Mouse (Mus musculus) ovary, adult 18-20 months (tissue): ENCODE data around the gene Obscn.

Experiments used
- DNase-seq: peaks from one replicate; pipeline ENCODE4 v3.0.0; 2022; ENCODE audit warnings: low spot score, mixed read lengths

Obscn gene

DNA sequence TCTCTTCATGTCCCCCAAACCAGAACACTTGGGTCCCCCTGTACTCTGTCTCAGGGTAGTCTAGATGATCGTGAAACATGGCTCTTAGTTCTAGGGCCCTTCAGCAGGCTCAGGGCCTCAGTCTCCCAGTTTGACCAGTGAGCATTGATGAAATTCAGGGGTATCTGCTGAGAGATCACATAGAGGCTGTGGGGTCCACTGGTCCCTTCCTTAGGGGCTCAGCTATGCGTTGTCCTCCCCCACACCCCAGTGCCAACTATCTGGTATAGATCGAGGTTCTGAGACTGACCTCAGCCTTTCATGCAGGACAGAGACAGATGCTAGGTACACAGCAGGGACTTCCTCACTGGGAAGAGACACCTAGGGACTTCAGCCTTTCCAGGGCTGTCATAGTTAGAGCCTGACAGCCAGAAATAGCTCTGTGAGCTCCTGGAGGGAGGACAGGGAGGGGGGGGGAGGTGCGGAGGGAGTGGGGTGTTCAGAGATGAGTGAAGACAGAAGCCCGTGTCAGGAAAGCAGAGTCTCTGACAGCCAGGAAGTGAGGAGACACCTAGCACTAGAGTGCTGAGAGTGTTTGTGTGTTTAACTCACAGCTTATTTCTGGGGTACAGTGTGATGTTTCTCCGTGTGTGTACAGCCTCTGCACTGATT, 152.4 kb downstream of the Obscn start:
- no peak for DNase-seq

DNA sequence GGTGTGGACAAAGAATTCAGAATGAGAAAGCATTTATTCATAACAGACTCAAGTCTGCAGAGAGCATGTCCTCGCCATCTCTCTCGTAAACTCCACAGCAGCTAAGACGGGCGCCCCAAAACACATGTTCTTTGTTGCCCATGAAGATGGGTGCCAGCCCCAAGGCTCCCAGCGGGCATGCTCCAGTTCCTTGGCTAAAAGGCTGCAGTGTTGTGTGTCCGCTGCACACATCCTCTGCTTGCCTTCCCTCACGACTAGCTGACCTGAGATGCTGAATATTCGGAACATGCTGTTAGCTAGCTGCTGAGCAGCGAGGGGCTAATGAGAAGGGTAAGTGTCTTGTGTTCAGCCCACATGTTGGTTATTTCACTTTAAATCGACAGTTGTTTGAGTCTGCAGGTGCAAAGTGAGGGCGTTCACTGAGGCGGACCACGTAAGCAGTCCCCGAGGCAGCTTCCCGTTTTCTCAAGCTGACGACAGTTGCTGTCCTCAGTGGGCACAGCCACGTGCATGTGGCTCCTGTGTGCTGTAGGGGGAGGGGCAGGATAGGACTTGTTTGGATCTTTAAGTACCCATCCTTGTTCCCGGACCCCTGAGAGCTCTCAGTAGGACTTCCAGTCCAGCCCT, 153.6 kb downstream of the Obscn start:
- no peak for DNase-seq

DNA sequence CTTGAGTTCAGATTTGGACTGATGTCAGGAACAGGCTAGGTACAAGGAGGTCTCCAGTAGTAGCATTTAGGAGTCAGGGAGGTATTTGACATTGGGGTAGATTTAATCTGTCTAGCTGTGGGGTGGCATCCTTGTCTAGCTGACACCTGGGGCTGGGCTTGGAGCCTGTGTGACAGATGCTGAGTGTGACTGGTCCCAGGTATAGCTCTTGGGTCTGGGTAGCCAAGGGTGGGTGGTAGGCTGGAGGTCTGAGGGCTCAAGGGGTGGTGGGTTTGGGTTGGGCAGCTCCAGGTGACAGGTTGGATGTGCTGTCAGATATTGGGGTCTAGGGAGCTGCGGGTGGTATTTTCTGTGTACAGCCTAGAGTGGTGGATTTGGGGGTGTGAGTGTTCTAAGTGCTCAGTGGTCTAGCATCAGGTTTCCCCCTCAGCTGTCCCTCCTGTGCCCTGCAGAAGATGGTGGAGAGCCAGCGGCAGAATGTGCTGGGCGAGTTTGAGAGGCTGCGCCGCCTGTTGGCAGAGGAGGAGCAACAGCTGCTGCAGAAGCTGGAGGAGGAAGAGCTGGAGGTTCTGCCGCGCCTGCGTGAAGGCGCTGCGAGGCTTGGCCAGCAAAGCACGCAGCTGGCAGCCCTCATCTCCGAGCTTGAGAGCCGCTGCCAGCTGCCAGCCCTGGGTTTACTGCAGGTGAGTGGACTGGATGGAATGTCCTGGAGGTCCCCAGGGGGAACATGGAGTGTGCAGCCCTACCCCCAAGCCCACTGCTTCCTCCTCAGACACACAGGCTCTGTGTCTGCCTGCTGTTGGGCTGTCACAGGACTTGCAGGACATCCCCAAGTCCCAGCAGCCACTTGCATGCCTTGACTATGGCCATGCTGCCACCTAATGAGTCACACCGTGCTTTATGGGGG, 154.4 kb downstream of the Obscn start:
- no peak for DNase-seq

DNA sequence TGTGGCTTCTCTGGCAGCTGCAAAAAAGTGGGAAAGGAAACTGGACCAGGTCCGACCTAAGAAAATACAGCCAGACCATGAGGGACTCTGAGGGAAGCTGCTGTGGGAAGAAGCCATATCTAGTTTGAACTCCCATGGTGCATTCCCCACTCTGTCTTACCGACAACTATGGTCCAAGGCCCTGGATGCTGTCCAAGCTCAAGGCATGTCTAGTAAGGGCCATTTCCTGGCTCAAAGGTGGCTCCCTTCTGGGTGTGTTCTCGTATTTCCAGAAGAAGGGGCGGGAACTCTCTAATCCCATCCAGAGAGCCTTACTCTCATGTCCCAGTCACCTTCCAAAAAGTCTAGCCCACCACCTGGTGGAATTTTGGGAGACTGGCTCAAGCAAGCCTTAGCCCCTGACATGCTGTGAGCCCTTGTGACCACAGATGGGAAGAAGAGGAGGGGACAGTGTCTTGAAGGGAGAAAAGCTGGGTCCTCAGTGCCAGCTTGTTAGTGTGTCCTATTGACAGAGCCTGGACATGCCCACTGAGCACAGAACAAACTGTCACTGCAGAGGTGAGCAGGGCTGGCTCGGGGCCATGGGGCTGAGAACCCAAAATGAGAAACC, 155.7 kb downstream of the Obscn start:
- no peak for DNase-seq

DNA sequence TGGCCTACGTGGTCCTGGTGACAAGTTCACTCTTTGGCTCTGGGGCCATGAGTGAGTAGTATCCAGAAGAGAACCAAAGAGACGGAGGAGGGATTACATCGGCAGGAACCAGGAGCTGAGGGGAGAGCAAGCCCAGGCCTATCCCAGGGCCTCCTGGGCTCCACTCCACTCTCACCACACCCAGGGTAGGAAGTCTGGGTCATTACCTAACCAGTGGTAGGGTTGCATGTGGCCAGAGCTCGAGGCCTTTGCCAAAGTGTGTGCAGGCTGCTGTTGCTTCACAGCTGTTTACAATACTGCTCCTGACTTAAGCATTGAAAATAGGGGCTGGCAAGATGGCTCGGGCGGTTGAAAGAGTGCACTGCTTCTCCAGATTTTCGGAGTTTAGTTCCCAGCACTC, 156.5 kb downstream of the Obscn start:
- no peak for DNase-seq

DNA sequence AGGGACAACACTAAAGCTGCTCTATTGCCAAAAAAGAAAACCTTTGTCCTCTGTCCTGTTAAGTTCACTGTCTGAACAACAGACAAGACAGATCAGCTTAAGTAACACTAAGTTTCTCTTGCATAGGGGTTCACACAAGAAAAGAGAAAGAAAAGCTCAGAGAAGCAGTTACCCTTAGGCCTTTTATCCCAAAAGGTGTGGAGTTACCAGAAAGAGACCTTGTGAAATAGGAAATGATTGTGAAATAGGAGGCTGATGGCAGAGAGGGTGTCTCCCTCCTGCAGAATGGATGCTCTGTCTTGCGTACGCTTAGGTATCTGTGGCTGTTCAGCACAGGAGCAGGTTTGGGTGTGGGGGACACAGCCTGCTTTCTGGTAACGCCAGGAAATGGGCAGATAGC, 157.0 kb downstream of the Obscn start:
- no peak for DNase-seq

DNA sequence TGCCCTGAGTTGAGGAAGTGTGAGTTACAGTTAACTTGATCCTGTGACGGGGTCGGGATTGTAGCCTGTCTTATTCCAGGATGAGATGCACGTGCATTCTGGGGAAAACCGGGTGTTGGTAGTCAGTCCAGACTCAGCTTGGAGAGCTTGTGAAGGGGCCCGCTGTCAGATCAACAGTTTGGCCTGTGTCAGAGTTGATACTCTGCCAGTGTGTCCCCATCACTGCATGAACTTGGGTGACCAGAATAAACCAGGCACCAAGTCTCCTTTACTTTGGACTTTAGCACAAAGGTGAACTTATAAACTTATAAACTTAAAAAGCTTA, 157.5 kb downstream of the Obscn start:
- no peak for DNase-seq

DNA sequence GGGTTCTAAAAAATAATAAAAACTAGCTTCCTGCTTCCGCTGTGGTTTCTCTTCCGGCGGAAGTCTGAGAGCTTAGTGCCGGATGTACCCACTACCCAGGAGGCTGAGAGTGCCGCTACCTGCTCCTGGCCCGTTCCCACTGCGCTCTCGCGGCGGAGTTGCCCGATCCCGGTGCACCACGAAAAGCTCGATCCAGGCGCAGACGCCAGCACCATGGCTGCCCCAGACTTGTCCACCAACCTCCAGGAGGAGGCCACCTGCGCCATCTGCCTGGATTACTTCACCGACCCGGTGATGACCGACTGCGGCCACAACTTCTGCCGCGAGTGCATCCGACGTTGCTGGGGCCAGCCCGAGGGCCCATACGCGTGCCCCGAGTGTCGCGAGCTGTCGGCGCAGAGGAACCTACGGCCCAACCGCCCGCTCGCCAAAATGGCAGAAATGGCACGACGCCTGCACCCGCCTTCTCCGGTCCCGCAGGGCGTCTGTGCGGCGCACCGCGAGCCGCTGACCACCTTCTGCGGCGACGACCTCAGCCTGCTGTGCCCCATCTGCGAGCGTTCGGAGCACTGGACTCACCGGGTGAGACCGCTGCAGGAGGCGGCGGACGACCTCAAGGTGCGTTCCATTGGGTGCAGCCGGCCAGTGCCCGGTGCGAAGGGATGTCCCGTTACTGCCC, 158.0 kb downstream of the Obscn start, which contains the start of gene Trim11:
TSS of gene Trim11 (plus strand) at position 67 of the 679 bp plus-strand sequence.
- no peak for DNase-seq

DNA sequence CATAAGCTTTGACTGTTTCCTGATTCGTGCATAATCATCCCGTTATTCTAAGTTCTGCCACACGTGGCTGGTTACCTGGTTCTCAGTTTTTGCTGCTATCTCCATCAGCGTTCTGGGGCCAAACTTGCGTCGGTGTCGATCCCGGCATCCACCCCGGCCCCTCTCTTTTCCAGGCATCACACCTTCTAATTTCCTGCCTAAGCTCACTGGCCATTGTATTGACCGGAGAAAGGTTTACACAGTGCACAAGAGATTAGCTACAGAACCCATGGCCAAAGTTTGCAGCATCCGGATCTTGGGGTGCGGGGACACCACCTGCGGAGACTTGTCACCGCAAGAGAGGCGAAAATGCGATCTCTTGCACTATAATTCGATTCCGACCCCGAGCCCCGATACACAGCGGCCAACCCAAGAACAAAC, 158.6 kb downstream of the Obscn start:
- DNase-seq: no peak

DNA sequence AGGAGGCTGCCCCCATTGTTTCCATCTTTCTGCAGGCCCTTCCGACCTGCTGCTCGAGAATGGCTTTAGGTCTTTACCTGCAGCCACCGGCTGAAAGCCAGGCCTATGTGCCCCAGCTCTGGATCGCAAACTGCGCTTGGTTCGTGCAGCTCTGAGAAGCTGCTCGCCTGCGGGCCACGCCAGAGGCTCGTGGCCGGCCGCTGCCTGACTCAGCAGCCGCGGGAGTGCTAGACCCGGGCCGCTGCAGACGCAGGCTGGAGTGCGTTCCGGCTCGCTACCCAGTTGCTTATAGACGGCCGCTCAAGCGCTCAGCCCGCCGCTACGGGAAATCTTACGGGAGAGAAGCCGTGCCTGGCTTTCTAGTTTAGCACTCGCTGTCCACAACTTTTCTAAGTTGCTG, 159.1 kb downstream of the Obscn start:
- no peak for DNase-seq

DNA sequence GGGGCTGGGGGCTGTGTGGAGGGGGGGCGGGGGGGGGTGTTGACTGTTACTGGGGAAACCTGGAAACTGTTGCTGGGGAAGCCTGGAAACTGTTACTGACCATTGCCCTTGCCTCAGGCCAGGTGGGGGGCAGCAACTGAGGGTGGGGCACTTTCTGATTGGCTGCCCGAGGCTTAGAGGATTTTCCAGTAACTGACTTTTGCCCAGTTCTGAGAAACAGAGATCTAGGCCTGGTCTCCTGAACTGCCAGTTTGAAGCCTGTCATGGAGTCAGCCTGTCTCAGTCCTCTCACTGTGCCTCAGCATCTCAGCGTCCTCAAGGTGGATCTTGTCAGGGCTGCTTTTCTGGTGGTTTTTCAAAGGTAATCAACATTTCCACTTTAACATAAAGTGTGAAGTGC, 161.8 kb downstream of the Obscn start:
- no peak for DNase-seq

DNA sequence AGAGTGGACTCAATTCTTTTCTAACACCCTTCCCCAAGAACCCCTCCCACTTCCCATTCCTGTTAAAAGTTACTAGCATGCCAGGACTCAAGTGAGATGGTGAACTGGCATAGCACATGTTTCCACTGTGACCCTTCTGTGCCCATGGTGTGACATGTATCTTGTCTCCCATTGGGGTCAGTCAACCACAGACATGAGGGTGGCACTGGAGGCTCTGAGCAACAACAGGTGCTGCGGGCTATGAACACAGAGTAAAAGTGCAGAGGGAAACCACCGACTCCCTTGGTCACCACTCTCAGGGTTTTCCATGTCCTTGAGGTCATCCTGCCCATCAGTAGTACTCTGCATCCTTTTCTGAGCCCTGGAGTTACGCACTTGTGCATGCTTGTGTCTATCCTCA, 164.4 kb downstream of the Obscn start:
- no peak for DNase-seq

DNA sequence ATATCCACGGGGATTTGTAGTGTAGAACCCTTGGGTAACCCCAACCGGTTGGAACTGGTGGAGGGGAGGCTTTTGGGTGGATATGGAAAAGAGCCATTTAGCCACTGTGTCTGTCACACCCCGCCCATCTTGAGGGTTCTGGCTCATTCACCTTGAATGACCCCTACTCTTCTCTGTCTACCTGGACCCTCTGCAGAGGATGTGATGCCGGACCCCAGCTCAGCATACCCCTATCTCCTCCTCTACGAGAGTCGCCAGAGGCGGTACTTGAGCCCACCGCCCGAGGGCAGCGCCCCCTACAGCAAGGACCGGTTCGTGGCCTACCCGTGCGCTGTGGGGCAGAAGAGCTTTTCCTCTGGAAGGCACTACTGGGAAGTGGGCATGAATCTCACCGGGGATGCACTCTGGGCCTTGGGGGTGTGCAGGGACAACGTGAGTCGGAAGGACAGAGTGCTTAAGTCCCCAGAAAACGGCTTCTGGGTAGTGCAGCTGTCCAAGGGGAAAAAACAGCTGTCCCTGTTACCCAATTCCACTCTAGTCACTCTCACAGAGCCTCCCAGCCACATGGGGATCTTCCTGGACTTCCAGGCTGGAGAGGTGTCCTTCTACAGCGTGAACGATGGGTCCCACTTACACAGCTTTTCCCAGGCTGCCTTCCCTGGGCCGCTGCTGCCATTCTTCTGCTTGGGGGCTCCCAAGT, 165.2 kb downstream of the Obscn start:
- DNase-seq: no peak

DNA sequence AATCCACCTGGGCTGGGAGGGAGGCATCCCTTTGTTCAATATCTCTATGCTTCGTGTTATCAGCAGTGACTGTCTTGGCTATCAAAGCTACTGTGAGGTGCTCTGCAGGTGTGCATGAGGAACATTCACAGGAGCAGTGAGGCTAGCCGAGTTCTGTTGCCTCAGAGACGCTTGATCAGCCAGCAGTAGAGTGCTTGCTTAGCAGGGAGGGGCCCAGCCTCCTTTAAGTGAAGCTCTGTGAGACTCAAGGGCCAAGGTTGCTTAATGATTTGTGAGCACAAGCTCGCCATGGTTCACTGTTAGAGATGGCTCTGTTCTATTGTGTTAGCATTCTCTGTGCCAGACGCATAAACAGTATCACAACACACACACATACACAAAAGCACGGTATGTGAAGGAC, 166.5 kb downstream of the Obscn start:
- DNase-seq: no peak

DNA sequence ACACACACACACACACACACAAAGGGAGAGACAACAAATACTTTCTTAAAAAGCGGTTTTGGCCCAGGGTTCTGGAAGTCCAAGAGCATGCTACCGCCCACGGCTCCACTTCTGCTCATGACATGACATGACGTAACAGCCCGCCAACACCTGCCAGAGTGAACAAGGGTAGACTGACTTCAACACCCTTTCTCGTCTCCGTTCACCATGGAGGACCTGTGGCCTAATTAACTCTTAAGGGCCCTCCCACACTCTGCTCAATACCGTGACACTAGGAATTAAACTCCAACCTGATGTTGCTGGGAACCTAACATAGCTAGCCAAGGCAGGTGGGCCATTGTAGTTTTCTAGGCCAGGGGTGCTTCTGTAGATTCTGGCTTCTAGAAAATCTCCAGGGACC, 167.2 kb downstream of the Obscn start:
- no peak for DNase-seq

DNA sequence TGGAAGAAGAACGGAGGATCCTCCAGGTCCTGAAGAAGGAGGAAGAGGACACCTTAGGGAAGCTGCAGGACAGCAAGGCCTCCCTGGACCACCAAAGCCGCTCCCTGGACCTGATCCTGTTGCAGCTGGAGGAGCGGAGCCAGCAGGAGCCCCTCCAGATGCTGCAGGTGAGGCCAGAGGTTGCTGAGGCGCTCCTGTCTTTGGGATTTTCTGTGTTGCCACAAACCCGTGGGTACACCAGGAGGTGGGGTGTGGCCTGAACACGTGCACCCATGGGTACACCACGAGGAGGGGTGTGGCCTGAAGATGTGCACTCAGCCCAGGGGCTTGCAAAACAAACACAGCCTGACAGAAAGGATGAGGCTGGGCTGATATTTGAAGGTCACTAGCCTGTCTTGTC, 167.7 kb downstream of the Obscn start:
- no peak for DNase-seq

DNA sequence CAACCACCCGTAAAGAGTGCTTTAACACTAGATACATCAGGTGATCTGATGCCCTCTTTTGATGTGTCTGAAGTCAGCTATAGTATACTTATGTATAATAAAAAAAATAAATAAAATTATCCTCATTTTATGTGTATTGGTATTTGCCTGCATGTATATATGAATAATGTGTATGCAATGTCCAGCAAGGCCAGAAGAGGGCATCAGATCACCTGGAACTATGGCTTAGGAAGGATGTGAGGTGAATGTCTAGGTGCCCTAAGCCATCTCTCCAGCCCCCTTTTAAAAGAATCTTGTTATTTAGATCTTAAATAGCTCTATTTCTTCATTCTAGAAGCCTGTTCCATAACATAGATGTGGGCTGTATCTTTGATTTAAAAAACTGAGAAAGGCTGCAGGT, 168.9 kb downstream of the Obscn start:
- DNase-seq: no peak

DNA sequence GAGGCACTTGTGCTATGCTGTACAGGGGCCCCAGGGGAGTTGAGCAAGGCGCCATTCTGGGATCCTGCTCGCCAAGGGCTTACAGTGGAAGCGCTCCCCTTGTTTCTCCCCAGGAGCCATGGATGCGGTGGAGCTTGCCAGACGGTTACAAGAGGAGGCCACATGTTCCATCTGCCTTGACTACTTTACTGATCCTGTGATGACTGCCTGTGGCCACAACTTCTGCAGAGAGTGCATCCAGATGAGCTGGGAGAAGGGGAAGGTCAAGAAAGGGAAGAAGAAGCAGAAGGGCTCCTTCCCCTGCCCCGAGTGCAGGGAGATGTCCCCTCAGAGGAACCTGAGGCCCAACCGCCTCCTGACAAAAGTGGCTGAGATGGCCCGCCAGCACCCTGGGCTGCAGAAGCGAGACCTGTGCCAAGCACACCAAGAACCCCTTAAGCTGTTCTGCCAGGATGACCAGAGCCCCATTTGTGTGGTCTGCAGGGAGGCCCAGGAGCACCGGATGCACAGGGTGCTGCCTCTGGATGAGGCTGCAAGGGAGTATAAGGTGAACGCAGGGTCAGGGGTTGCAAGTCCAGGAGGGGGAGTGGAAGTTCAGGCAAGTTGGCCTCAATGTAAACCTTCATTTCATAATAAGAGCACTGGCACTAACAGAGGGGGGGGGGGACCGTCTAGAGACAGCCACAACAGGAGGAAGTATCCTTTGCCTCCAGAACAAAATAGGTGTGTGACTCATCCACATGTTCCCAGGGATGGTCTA, 171.0 kb downstream of the Obscn start:
- no peak for DNase-seq

DNA sequence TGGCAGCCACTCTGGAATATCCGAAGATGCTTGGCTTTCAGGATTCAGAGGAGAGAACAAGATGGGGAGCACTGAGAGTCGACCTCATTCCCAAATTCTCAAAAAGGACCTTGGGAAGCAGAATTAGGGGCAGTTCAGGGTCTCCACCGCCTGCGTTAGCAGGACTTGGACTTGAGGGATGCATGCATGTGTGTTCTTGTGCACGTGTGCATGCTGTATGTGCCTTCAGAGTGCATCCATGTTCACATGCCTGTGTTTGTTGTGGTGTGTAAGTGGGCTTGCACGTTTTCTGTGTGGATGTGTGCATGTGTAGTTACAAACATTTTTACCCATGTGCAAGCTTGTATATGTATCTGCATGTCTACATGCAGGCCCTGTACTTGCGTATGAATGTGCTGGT, 172.0 kb downstream of the Obscn start:
- DNase-seq: no peak

DNA sequence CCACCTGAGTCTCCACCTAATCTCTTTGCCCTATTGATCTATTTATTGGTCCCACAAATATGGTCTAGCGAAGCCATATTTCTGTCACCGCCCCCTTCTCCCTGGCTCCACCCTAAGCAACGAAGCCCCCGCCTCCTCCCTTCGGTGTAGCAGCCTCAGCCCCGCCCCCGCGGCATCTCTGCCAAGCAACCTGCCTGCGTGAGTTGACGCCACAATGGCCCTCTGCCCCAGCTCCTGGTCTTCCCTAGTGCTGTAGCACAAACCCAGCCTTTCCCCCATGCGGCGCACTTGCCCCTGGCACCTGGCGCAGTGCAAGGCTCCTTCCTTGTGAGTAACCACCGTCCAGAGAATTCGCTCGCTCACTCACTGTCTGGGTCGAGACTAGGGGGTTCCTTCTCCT, 172.7 kb downstream of the Obscn start:
- no peak for DNase-seq
